Mouse (Mus musculus) midbrain, postnatal 0 days (tissue): ENCODE measurements at regions not wholly inside any gene's neighbourhood (a gene's known extent, or its start where the extent isn't known, plus 50 kb on each side); places are given as distances from the start of the nearest gene placed in this dataset.
"Not testable (repeated sequence)": the region's sequence is repeated elsewhere in the genome, so short reads cannot be mapped to it uniquely, and the experiment has no call there.

Experiments
- ATAC-seq: fragments of 200-750 bp; cut with Nextera tagmentation; 2 replicates; pipeline ENCODE4 v1.8.0; 2017; ENCODE audit warnings: moderate number of reproducible peaks, mild to moderate bottlenecking, moderate TSS enrichment, moderate library complexity; ENCODE audit not compliant: low FRiP score
- DNase-seq: peaks from one replicate; pipeline ENCODE4 v3.0.0-alpha.2; 2015; ENCODE audit warnings: low spot score
- H3K27ac ChIP-seq: fragments of 300-500 bp; sonication (generic); 2 replicates; pipeline ENCODE4 v1.5.1; 2014; ENCODE audit warnings: low read depth, mild to moderate bottlenecking, low read length, mixed read lengths
- H3K27me3 ChIP-seq: fragments of 300-500 bp; sonication (generic); 2 replicates; pipeline ENCODE4 v1.6.1; 2014; ENCODE audit warnings: low read length, control low read depth, mixed read lengths; ENCODE audit not compliant: insufficient read depth
- H3K36me3 ChIP-seq: fragments of 300-500 bp; sonication (generic); 2 replicates; pipeline ENCODE4 v1.6.1; 2014; ENCODE audit warnings: low read length, control low read depth, mixed read lengths; ENCODE audit not compliant: insufficient read depth
- H3K4me1 ChIP-seq: fragments of 300-500 bp; sonication (generic); 2 replicates; pipeline ENCODE4 v1.6.1; 2014; ENCODE audit warnings: mild to moderate bottlenecking, control low read depth, antibody characterized with exemption, low read length, mixed read lengths; ENCODE audit not compliant: insufficient read depth
- H3K4me2 ChIP-seq: fragments of 300-500 bp; sonication (generic); 2 replicates; pipeline ENCODE4 v1.6.1; 2014; ENCODE audit warnings: low read depth, mild to moderate bottlenecking, low read length, mixed read lengths; ENCODE audit not compliant: poor library complexity, severe bottlenecking
- H3K4me3 ChIP-seq: fragments of 300-500 bp; sonication (generic); 2 replicates; pipeline ENCODE4 v1.5.1; 2014; ENCODE audit warnings: low read depth, mild to moderate bottlenecking, low read length, moderate library complexity
- H3K9ac ChIP-seq: fragments of 300-500 bp; sonication (generic); replicated peaks from 2 replicates; pipeline ENCODE4 v1.6.1; 2014; ENCODE audit warnings: mild to moderate bottlenecking, low read length, moderate library complexity, mixed read lengths; ENCODE audit not compliant: poor library complexity, severe bottlenecking
- H3K9me3 ChIP-seq: fragments of 300-500 bp; sonication (generic); 2 replicates; pipeline ENCODE4 v1.6.1; 2016; ENCODE audit warnings: low read length, control low read depth
- CTCF ChIP-seq: IDR thresholded peaks from 2 replicates; pipeline ENCODE4 v1.5.1; 2016; ENCODE audit warnings: antibody characterized with exemption, mild to moderate bottlenecking
- WGBS: fragments of 180-500 bp; shearing (Covaris S2); extraction: QIAGEN DNeasy Blood & Tissue Kit; methylation state at CpG from one replicate; pipeline ENCODE4 v1.1.7; 2014; 5-methylcytosine and 5-hydroxymethylcytosine counted together

GRCm38 (mm10) chr2:147979660-147980364 lies 67.0 kb downstream of the Foxa2 start:
- no peaks in the 10 kb centered on the region for H3K4me1 ChIP-seq
- H3K4me3 ChIP-seq: no peak overlapping the region
- H3K27me3 ChIP-seq: 0 out of 2 replicates have a peak, but pooled peaks cover 5% of the 10 kb centered on the region
- WGBS: 87% methylated on average over 4 of the region's 4 CpGs
- no peak overlapping the region for H3K4me2 ChIP-seq
- TF ChIP-seq CTCF: no peak
- H3K36me3 ChIP-seq: no peaks in the 10 kb centered on the region
- H3K9me3 ChIP-seq: no peaks in the 10 kb centered on the region
- ATAC-seq: peak; percentile 47; the same call in 1 of the 2 replicates
- H3K27ac ChIP-seq: no peak overlapping the region
- no peak for DNase-seq
- H3K9ac ChIP-seq: no peak overlapping the region

- DNase-seq (no peak), ATAC-seq (no peak)
- no peak overlapping the region for H3K27ac ChIP-seq
- no peaks in the 10 kb centered on the region for H3K9me3 ChIP-seq
- 81% methylated on average over 1 of the region's 1 CpGs for WGBS
- no peaks in the 10 kb centered on the region for H3K36me3 ChIP-seq
- H3K4me1 ChIP-seq: no peaks in the 10 kb centered on the region
- no peak overlapping the region for H3K4me2 ChIP-seq
- H3K27me3 ChIP-seq: 0 out of 2 replicates have a peak, but pooled peaks cover 5% of the 10 kb centered on the region
- H3K9ac ChIP-seq: no peak overlapping the region
- TF ChIP-seq CTCF: no peak
- no peak overlapping the region for H3K4me3 ChIP-seq
These were observed 67.8 kb downstream of the Foxa2 start for GRCm38 (mm10) chr2:147979001-147979400.

- DNase-seq (no peak), ATAC-seq (no peak)
- no peak overlapping the region for H3K4me3 ChIP-seq
- no peaks in the 10 kb centered on the region for H3K36me3 ChIP-seq
- H3K4me2 ChIP-seq: no peak overlapping the region
- 76% methylated on average over 2 of the region's 2 CpGs for WGBS
- no peak overlapping the region for H3K9ac ChIP-seq
- no peaks in the 10 kb centered on the region for H3K4me1 ChIP-seq
- H3K9me3 ChIP-seq: no peaks in the 10 kb centered on the region
- 0 out of 2 replicates have a peak, but pooled peaks cover 3% of the 10 kb centered on the region for H3K27me3 ChIP-seq
- no peak overlapping the region for H3K27ac ChIP-seq
- TF ChIP-seq CTCF: no peak
These were observed 72.0 kb downstream of the Foxa2 start for GRCm38 (mm10) chr2:147974776-147975175.

- Histone ChIP-seq H3K9me3 (no peaks in the 10 kb centered on the region), H3K36me3 (no peaks in the 10 kb centered on the region), H3K27ac (no peak overlapping the region), H3K4me3 (no peak overlapping the region), H3K4me2 (no peak overlapping the region), H3K27me3 (no peaks in the 10 kb centered on the region), H3K9ac (no peak overlapping the region), H3K4me1 (no peaks in the 10 kb centered on the region)
- DNase-seq: no peak
- TF ChIP-seq CTCF: no peak
- 23% methylated on average over 10 of the region's 10 CpGs for WGBS
- ATAC-seq: no peak
These were observed 78.1 kb downstream of the Foxa2 start for GRCm38 (mm10) chr2:147968671-147969070.

- ATAC-seq (no peak), DNase-seq (no peak)
- no peak for TF ChIP-seq CTCF
- H3K9me3 ChIP-seq: no peaks in the 10 kb centered on the region
- H3K27me3 ChIP-seq: no peaks in the 10 kb centered on the region
- WGBS: 63% methylated on average over 9 of the region's 9 CpGs
- no peak overlapping the region for H3K4me2 ChIP-seq
- H3K4me3 ChIP-seq: no peak overlapping the region
- no peaks in the 10 kb centered on the region for H3K4me1 ChIP-seq
- no peak overlapping the region for H3K9ac ChIP-seq
- H3K27ac ChIP-seq: no peak overlapping the region
- H3K36me3 ChIP-seq: no peaks in the 10 kb centered on the region
These were observed 78.8 kb downstream of the Foxa2 start for GRCm38 (mm10) chr2:147967829-147968529.

GRCm38 (mm10) chr2:147963284-147963683 lies 83.5 kb downstream of the Foxa2 start:
- WGBS: 92% methylated on average over 1 of the region's 1 CpGs
- H3K4me3 ChIP-seq, H3K4me1 ChIP-seq, H3K27me3 ChIP-seq, DNase-seq, H3K4me2 ChIP-seq, H3K9me3 ChIP-seq, H3K27ac ChIP-seq, ATAC-seq, H3K36me3 ChIP-seq, H3K9ac ChIP-seq: not testable (repeated sequence)
